Mouse (Mus musculus) lung, postnatal 0 days (tissue): ENCODE measurements around the gene Ltbp2.

ENCODE experiments used
- CTCF ChIP-seq: IDR thresholded peaks from 2 replicates; pipeline ENCODE4 v1.5.1; 2016; ENCODE audit warnings: antibody characterized with exemption, mild to moderate bottlenecking
- EP300 ChIP-seq: IDR thresholded peaks from 2 replicates; pipeline ENCODE4 v1.6.1; 2016; ENCODE audit warnings: antibody characterized with exemption, mild to moderate bottlenecking, control low read depth

GRCm38 (mm10) chr12:84831648-84832047 is 44.7 kb downstream of the Ltbp2 start:
- TF ChIP-seq CTCF (no peak), EP300 (no peak)
